Mouse (Mus musculus) MEL (cell line): ENCODE measurements at regions not wholly inside any gene's neighbourhood (a gene's known extent, or its start where the extent isn't known, plus 50 kb on each side); places are given as distances from the start of the nearest gene placed in this dataset.

Experiments
- DNase-seq: peaks from one replicate; pipeline ENCODE4 v3.0.0; 2011; ENCODE audit warnings: low read depth, low spot score
- H3K27ac ChIP-seq: 2 replicates; pipeline ENCODE4 v1.5.1; 2012; ENCODE audit warnings: low read depth, mild to moderate bottlenecking, control low read depth, low read length, moderate library complexity; ENCODE audit not compliant: control insufficient read depth
- H3K27me3 ChIP-seq, 2 experiments: fragments of 150-350 bp in 1 of 2; sonication (generic) in 1 of 2; 2 replicates each; pipeline ENCODE4 v1.6.1; 2012; ENCODE audit warnings: low read length in 2 of 2, mild to moderate bottlenecking in 2 of 2, improper control_type of control experiment in 1 of 2, moderate library complexity in 1 of 2; ENCODE audit not compliant: insufficient read depth in 2 of 2, control insufficient read depth in 1 of 2
- H3K36me3 ChIP-seq, 2 experiments: 2 replicates each; pipeline ENCODE4 v1.6.1; 2012 to 2014; ENCODE audit warnings: low read length in 2 of 2, improper control_type of control experiment in 1 of 2, inconsistent platforms in 1 of 2, mild to moderate bottlenecking in 1 of 2; ENCODE audit not compliant: insufficient read depth in 2 of 2, control insufficient read depth in 1 of 2
- H3K4me1 ChIP-seq, 2 experiments: fragments of 150-350 bp in 1 of 2; sonication (generic) in 1 of 2; 2 replicates each; pipeline ENCODE4 v1.6.1; 2012; ENCODE audit warnings: low read length in 2 of 2, improper control_type of control experiment in 1 of 2, mild to moderate bottlenecking in 1 of 2; ENCODE audit not compliant: insufficient read depth in 2 of 2, control insufficient read depth in 1 of 2
- H3K4me3 ChIP-seq, 2 experiments: fragments of 150-350 bp in 1 of 2; sonication (generic) in 1 of 2; 2 replicates each; pipeline ENCODE4 v1.5.1; 2012; ENCODE audit warnings: low read depth in 2 of 2, low read length in 2 of 2, mild to moderate bottlenecking in 2 of 2, moderate library complexity in 2 of 2, control low read depth in 1 of 2, improper control_type of control experiment in 1 of 2; ENCODE audit not compliant: control insufficient read depth in 1 of 2, insufficient read depth in 1 of 2
- H3K79me2 ChIP-seq: 2 replicates; pipeline ENCODE4 v1.6.1; 2012; ENCODE audit warnings: mild to moderate bottlenecking, low read length, moderate library complexity; ENCODE audit not compliant: control insufficient read depth, poor library complexity, insufficient read depth
- H3K9ac ChIP-seq: 2 replicates; pipeline ENCODE4 v1.6.1; 2012; ENCODE audit warnings: low read depth, mild to moderate bottlenecking, control low read depth, low read length, moderate library complexity; ENCODE audit not compliant: control insufficient read depth, poor library complexity, severe bottlenecking
- H3K9me3 ChIP-seq: fragments of 150-350 bp; sonication (generic); replicated peaks from 2 replicates; pipeline ENCODE4 v1.6.1; 2012; ENCODE audit warnings: mild to moderate bottlenecking, low read length, improper control_type of control experiment, moderate library complexity; ENCODE audit not compliant: insufficient read depth
- BHLHE40 ChIP-seq: IDR thresholded peaks from 2 replicates; pipeline ENCODE4 v1.6.1; 2012; ENCODE audit warnings: low read depth, mild to moderate bottlenecking, inconsistent platforms, low read length, improper control_type of control experiment, borderline replicate concordance
- CHD1 ChIP-seq: IDR thresholded peaks from 2 replicates; pipeline ENCODE4 v1.6.1; 2012; ENCODE audit warnings: low read depth, mild to moderate bottlenecking, inconsistent platforms, low read length, improper control_type of control experiment
- CHD2 ChIP-seq: IDR thresholded peaks from 2 replicates; pipeline ENCODE4 v1.6.1; 2011; ENCODE audit warnings: low read length, improper control_type of control experiment
- CTCF ChIP-seq, 3 experiments: IDR thresholded peaks in 2 of 3; conservative IDR thresholded peaks in 1 of 3; 2 replicates each; pipeline ENCODE4 v1.5.1; 2011 to 2012; ENCODE audit warnings: low read length in 3 of 3, low read depth in 2 of 3, mild to moderate bottlenecking in 2 of 3, improper control_type of control experiment in 1 of 3, inconsistent platforms in 1 of 3, mixed read lengths in 1 of 3, moderate library complexity in 1 of 3; ENCODE audit not compliant: control insufficient read depth in 1 of 3, insufficient read depth in 1 of 3, poor library complexity in 1 of 3, severe bottlenecking in 1 of 3
- ELF1 ChIP-seq: IDR thresholded peaks from 2 replicates; pipeline ENCODE4 v1.6.1; 2014; ENCODE audit warnings: low read depth, mild to moderate bottlenecking, inconsistent platforms, low read length, improper control_type of control experiment, moderate library complexity
- EP300 ChIP-seq, 2 experiments: IDR thresholded peaks; 2 replicates each; pipeline ENCODE4 v1.6.1; 2011; ENCODE audit warnings: improper control_type of control experiment in 2 of 2, low read length in 2 of 2, low read depth in 1 of 2, mild to moderate bottlenecking in 1 of 2
- GATA1 ChIP-seq: IDR thresholded peaks from 2 replicates; pipeline ENCODE4 v1.6.1; 2011; ENCODE audit warnings: low read depth, low read length, improper control_type of control experiment
- HCFC1 ChIP-seq: IDR thresholded peaks from 2 replicates; pipeline ENCODE4 v1.6.1; 2012; ENCODE audit warnings: low read depth, mild to moderate bottlenecking, inconsistent platforms, low read length, improper control_type of control experiment, moderate library complexity
- KAT2A ChIP-seq: conservative IDR thresholded peaks from 2 replicates; pipeline ENCODE4 v1.6.1; 2012; ENCODE audit warnings: low read depth, low read length, improper control_type of control experiment, inconsistent platforms
- MAFK ChIP-seq: IDR thresholded peaks from 2 replicates; pipeline ENCODE4 v1.6.1; 2011; ENCODE audit warnings: low read depth, mild to moderate bottlenecking, low read length, improper control_type of control experiment, borderline replicate concordance
- MAX ChIP-seq: IDR thresholded peaks from 2 replicates; pipeline ENCODE4 v1.6.1; 2011; ENCODE audit warnings: low read length, improper control_type of control experiment
- MEF2A ChIP-seq: IDR thresholded peaks from 2 replicates; pipeline ENCODE4 v1.6.1; 2014; ENCODE audit warnings: low read depth, mild to moderate bottlenecking, inconsistent platforms, low read length, improper control_type of control experiment; ENCODE audit not compliant: poor library complexity, insufficient replicate concordance, severe bottlenecking; ENCODE audit errors: extremely low read depth
- MYB ChIP-seq: IDR thresholded peaks from 2 replicates; pipeline ENCODE4 v1.6.1; 2011; ENCODE audit warnings: mild to moderate bottlenecking, low read depth, low read length, improper control_type of control experiment
- NELFE ChIP-seq: IDR thresholded peaks from 2 replicates; pipeline ENCODE4 v1.6.1; 2011; ENCODE audit warnings: low read depth, low read length, improper control_type of control experiment
- NRF1 ChIP-seq: IDR thresholded peaks from 2 replicates; pipeline ENCODE4 v1.6.1; 2014; ENCODE audit warnings: low read depth, mild to moderate bottlenecking, inconsistent platforms, low read length, improper control_type of control experiment, moderate library complexity; ENCODE audit not compliant: poor library complexity, insufficient read depth, severe bottlenecking
- POLR2A ChIP-seq, 2 experiments: IDR thresholded peaks; 2 replicates each; pipeline ENCODE4 v1.6.1; 2011 to 2012; ENCODE audit warnings: low read length in 2 of 2, mild to moderate bottlenecking in 2 of 2, control low read depth in 1 of 2, improper control_type of control experiment in 1 of 2, low read depth in 1 of 2, moderate library complexity in 1 of 2; ENCODE audit not compliant: control insufficient read depth in 1 of 2, insufficient read depth in 1 of 2, poor library complexity in 1 of 2
- POLR2AphosphoS5 ChIP-seq: IDR thresholded peaks from 2 replicates; pipeline ENCODE4 v1.6.1; 2012; ENCODE audit warnings: low read depth, borderline replicate concordance, mild to moderate bottlenecking, inconsistent platforms, low read length, moderate library complexity, mixed read lengths
- RAD21 ChIP-seq: IDR thresholded peaks from 2 replicates; pipeline ENCODE4 v1.6.1; 2011; ENCODE audit warnings: mild to moderate bottlenecking, low read depth, low read length, improper control_type of control experiment
- RCOR1 ChIP-seq: IDR thresholded peaks from 2 replicates; pipeline ENCODE4 v1.6.1; 2012; ENCODE audit warnings: low read depth, mild to moderate bottlenecking, inconsistent platforms, low read length, improper control_type of control experiment
- SIN3A ChIP-seq: IDR thresholded peaks from 2 replicates; pipeline ENCODE4 v1.6.1; 2012; ENCODE audit warnings: low read length, improper control_type of control experiment, inconsistent platforms
- SMC3 ChIP-seq: IDR thresholded peaks from 2 replicates; pipeline ENCODE4 v1.6.1; 2011; ENCODE audit warnings: low read depth, low read length, improper control_type of control experiment
- TAL1 ChIP-seq: IDR thresholded peaks from 2 replicates; pipeline ENCODE4 v1.6.1; 2012; ENCODE audit warnings: mild to moderate bottlenecking, inconsistent platforms, low read length, moderate library complexity, mixed read lengths
- TBP ChIP-seq: IDR thresholded peaks from 2 replicates; pipeline ENCODE4 v1.8.0; 2011; ENCODE audit warnings: low read depth, low read length, improper control_type of control experiment
- TCF12 ChIP-seq: IDR thresholded peaks from 2 replicates; pipeline ENCODE4 v1.6.1; 2014; ENCODE audit warnings: low read depth, mild to moderate bottlenecking, inconsistent platforms, low read length, improper control_type of control experiment, moderate library complexity
- UBTF ChIP-seq: IDR thresholded peaks from 2 replicates; pipeline ENCODE4 v1.6.1; 2012; ENCODE audit warnings: low read depth, mild to moderate bottlenecking, inconsistent platforms, low read length, improper control_type of control experiment, moderate library complexity, borderline replicate concordance; ENCODE audit not compliant: insufficient read depth
- ZC3H11A ChIP-seq: IDR thresholded peaks from 2 replicates; pipeline ENCODE4 v1.6.1; 2012; ENCODE audit warnings: low read depth, mild to moderate bottlenecking, inconsistent platforms, low read length, improper control_type of control experiment
- ZKSCAN1 ChIP-seq: IDR thresholded peaks from 2 replicates; pipeline ENCODE4 v1.6.1; 2012; ENCODE audit warnings: low read depth, mild to moderate bottlenecking, inconsistent platforms, low read length, improper control_type of control experiment, moderate library complexity
- ZMIZ1 ChIP-seq: IDR thresholded peaks from 2 replicates; pipeline ENCODE4 v1.6.1; 2012; ENCODE audit warnings: low read depth, mild to moderate bottlenecking, inconsistent platforms, low read length, improper control_type of control experiment, moderate library complexity
- ZNF384 ChIP-seq: IDR thresholded peaks from 2 replicates; pipeline ENCODE4 v1.6.1; 2012; ENCODE audit warnings: low read depth, mild to moderate bottlenecking, inconsistent platforms, low read length, improper control_type of control experiment

DNA sequence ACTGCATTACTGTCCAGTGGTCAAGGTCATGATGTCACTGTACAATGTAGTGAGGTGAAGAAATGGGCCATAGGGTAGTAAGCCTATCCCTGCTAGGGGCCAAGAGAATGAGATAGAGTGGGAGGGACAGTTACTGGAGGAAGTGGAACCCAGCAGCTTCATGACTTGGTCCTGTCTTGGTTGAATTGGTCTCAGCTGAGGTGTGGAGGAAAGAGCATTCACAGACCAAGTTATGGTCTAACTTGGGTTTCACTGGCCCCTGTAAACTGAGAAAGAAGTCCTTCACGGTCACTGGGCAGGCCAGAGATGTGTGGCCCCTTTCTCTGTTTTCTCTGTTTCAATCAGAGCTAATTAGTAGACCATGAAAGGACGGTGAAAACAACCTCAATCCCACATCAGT is 2306.1 kb downstream of the 4930444P10Rik start:
- TF ChIP-seq ZC3H11A = no peak
- no peak for TF ChIP-seq ZNF384
- TF ChIP-seq NRF1 = no peak
- TF ChIP-seq KAT2A = no peak
- TF ChIP-seq MAX = no peak
- no peak for TF ChIP-seq CHD2
- no peak for TF ChIP-seq GATA1
- no peak for TF ChIP-seq CHD1
- no peak for TF ChIP-seq MEF2A
- TF ChIP-seq EP300 (IDR thresholded peaks at IDR 0.05; ENCODE audit: low read depth in 1 of 2, low read length in 2 of 2) = no peak
- TF ChIP-seq TAL1 = no peak
- TF ChIP-seq RCOR1 = no peak
- no peak for TF ChIP-seq POLR2A (IDR thresholded peaks at IDR 0.05; ENCODE audit: control insufficient read depth in 1 of 2, insufficient read depth in 1 of 2, low read depth in 1 of 2, low read length in 2 of 2, poor library complexity in 1 of 2)
- TF ChIP-seq RAD21 = no peak
- no peak for TF ChIP-seq UBTF
- no peak for TF ChIP-seq TCF12
- TF ChIP-seq POLR2AphosphoS5 = no peak
- no peaks in the 10 kb centered on the region for H3K36me3 ChIP-seq
- H3K4me3 ChIP-seq = no peak overlapping the region
- no peak overlapping the region for H3K27ac ChIP-seq
- no peak overlapping the region for H3K9ac ChIP-seq
- no peaks in the 10 kb centered on the region for H3K4me1 ChIP-seq
- H3K9me3 ChIP-seq = no peaks in the 10 kb centered on the region
- no peak for DNase-seq
- no peaks in the 10 kb centered on the region for H3K27me3 ChIP-seq
- H3K79me2 ChIP-seq = no peaks in the 10 kb centered on the region

DNA sequence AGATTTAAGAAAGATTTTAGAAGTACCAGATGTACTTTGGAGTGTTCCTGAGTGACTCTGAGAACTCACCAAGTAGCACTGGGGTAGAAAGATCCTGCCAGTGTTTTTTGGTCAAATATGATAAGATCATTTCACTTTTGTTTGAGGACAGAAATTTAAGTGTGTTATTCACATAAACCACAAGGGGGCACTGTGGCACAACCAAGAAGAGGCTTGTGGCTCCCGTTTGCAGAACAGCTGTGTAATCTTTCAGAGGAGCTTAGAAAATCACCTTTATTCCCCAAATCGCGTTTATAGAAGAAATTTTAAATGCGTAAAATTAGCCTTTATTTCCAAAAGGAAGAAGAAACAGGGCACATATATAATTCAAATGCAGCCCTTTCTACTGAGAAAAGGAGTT is 2308.7 kb downstream of the 4930444P10Rik start:
- Histone ChIP-seq H3K79me2 (no peaks in the 10 kb centered on the region), H3K4me1 (no peaks in the 10 kb centered on the region), H3K9me3 (no peaks in the 10 kb centered on the region), H3K36me3 (no peaks in the 10 kb centered on the region), H3K27me3 (no peaks in the 10 kb centered on the region), H3K27ac (no peak overlapping the region), H3K9ac (no peak overlapping the region), H3K4me3 (no peak overlapping the region)
- DNase-seq = peak; percentile 84
- no peak for TF ChIP-seq MYB
- TF ChIP-seq CHD2 = no peak
- TF ChIP-seq NELFE = no peak
- no peak for TF ChIP-seq NRF1
- no peak for TF ChIP-seq ELF1
- no peak for TF ChIP-seq MAFK
- TF ChIP-seq EP300 (IDR thresholded peaks at IDR 0.05; ENCODE audit: low read depth in 1 of 2, low read length in 2 of 2) = peak in 1 of 2 experiments; percentile 13; a peak in 1 of 4 replicates
- no peak for TF ChIP-seq TBP
- no peak for TF ChIP-seq POLR2A (IDR thresholded peaks at IDR 0.05; ENCODE audit: control insufficient read depth in 1 of 2, insufficient read depth in 1 of 2, low read depth in 1 of 2, low read length in 2 of 2, poor library complexity in 1 of 2)
- peak; percentile 83 for TF ChIP-seq SMC3
- peak; percentile 62 to 79 (median 65) for TF ChIP-seq CTCF (IDR thresholded peaks at IDR 0.05 in 2 of 3, conservative IDR thresholded peaks at IDR 0.05 in 1 of 3; ENCODE audit: control insufficient read depth in 1 of 3, insufficient read depth in 1 of 3, low read depth in 2 of 3, low read length in 3 of 3, poor library complexity in 1 of 3, severe bottlenecking in 1 of 3)
- TF ChIP-seq HCFC1 = no peak
- no peak for TF ChIP-seq UBTF
- TF ChIP-seq ZNF384 = no peak
- no peak for TF ChIP-seq GATA1
- no peak for TF ChIP-seq ZMIZ1
- peak; percentile 51 for TF ChIP-seq ZC3H11A
- TF ChIP-seq BHLHE40 = no peak
- no peak for TF ChIP-seq SIN3A
- TF ChIP-seq POLR2AphosphoS5 = no peak
- peak; percentile 81 for TF ChIP-seq RAD21
- no peak for TF ChIP-seq ZKSCAN1
- no peak for TF ChIP-seq KAT2A
